Comparison of ENCODE assay signal across 34 mouse cellular contexts in genomic region chr10:61378698-61379097, GRCm38 (mm10). TPM values are rescaled to one million over a fixed set of nuclear protein-coding genes. Genes with fewer than 3 reads are reported as not detected.
DNase-seq lines count a peak whose midpoint lies in the region; ATAC-seq and TF ChIP-seq lines count a peak whose summit lies in the region.
"Had no signal": no experiment of that assay in that cellular context is flagged by ENCODE, and none has a peak within 500 bp of the region (broad histone marks: within the 10 kb centered on the region; RNA-seq: fewer than 3 reads in every experiment).

No protein-coding gene starts in this region.

- peak in 1 of 2 experiments; percentile 29 for DNase-seq in heart, adult 2 months
- no peak for DNase-seq in heart, adult 8-10 months (ENCODE audit: low spot score)
- DNase-seq in heart, postnatal 0 days (ENCODE audit: low spot score), result no peak
- no peak for DNase-seq in neural tube, embryonic 10.5 days (ENCODE audit: extremely low spot score, low spot score)
- no peak for DNase-seq in urinary bladder, adult 18-20 months (ENCODE audit: low spot score in 2 of 2)
- DNase-seq: B cell, adult 2 months; cerebellum, adult 2 months; cerebellum, postnatal 14 days; forebrain, postnatal 0 days; gastrocnemius, postnatal 10 days; kidney, adult 18-20 months; layer of hippocampus, adult 9-11 months; liver, embryonic 13.5 days; lung, adult 18-20 months; midbrain, embryonic 14.5 days; right cerebral cortex, adult 18-20 months; spleen, adult 18-20 months; thymus, postnatal 14 days had no signal

- H3K4me2 ChIP-seq in heart, postnatal 0 days (ENCODE audit: low read depth, low read length), result no peak overlapping the region
- no peak overlapping the region for H3K4me2 ChIP-seq in heart, embryonic 11.5 days
- H3K4me2 ChIP-seq in neural tube, embryonic 13.5 days, result peak overlapping the region; percentile 91; the same call in 1 of the 2 replicates
- H3K4me2 ChIP-seq: forebrain, embryonic 12.5 days; limb, embryonic 15.5 days; liver, embryonic 13.5 days had no signal

- H3K4me3 ChIP-seq in heart, adult 2 months, result no peak overlapping the region
- H3K4me3 ChIP-seq in heart, postnatal 0 days (ENCODE audit: low read depth, low read length), result no peak overlapping the region
- H3K4me3 ChIP-seq in heart, embryonic 11.5 days (ENCODE audit: low read depth, low read length), result no peak overlapping the region
- H3K4me3 ChIP-seq in neural tube, embryonic 13.5 days, result no peak overlapping the region
- H3K4me3 ChIP-seq: erythroblast, embryonic 14.5 days; forebrain, embryonic 12.5 days; limb, embryonic 10.5 days; limb, embryonic 15.5 days; liver, embryonic 13.5 days had no signal

- TF ChIP-seq POLR2A in heart, adult 2 months (IDR thresholded peaks at IDR 0.05; ENCODE audit: insufficient read depth, low read depth, low read length), result no peak

- no peak for TF ChIP-seq CTCF in heart, adult 2 months (IDR thresholded peaks at IDR 0.05)
- TF ChIP-seq CTCF in heart, postnatal 0 days (IDR thresholded peaks at IDR 0.05; ENCODE audit: low read depth), result no peak

- H3K36me3 ChIP-seq in heart, adult 2 months (ENCODE audit: control insufficient read depth, insufficient read depth, low read length), result peaks cover 6% of the 10 kb centered on the region
- H3K36me3 ChIP-seq in heart, postnatal 0 days (replicated peaks; ENCODE audit: control insufficient read depth, insufficient read depth, low read length), result no peaks in the 10 kb centered on the region; the same call in 1 of the 2 replicates
- no peaks in the 10 kb centered on the region for H3K36me3 ChIP-seq in heart, embryonic 11.5 days (ENCODE audit: control insufficient read depth, insufficient read depth, low read length)
- H3K36me3 ChIP-seq in neural tube, embryonic 13.5 days, result no peaks in the 10 kb centered on the region
- H3K36me3 ChIP-seq: forebrain, embryonic 12.5 days; limb, embryonic 10.5 days; limb, embryonic 15.5 days; liver, embryonic 13.5 days had no signal

- no peak overlapping the region for H3K9ac ChIP-seq in heart, adult 2 months (ENCODE audit: low read depth, low read length)
- H3K9ac ChIP-seq in heart, postnatal 0 days (replicated peaks; ENCODE audit: low read depth, low read length), result no peak overlapping the region
- H3K9ac ChIP-seq in heart, embryonic 11.5 days (ENCODE audit: low read depth, low read length), result no peak overlapping the region
- no peak overlapping the region for H3K9ac ChIP-seq in neural tube, embryonic 13.5 days
- H3K9ac ChIP-seq: forebrain, embryonic 12.5 days; forebrain, postnatal 0 days; limb, embryonic 15.5 days; liver, embryonic 13.5 days had no signal

- intact Hi-C loops in heart, adult 2 months (cut with DNase I), result no loop called here

- peaks cover 2% of the 10 kb centered on the region for H3K79me2 ChIP-seq in heart, adult 2 months (replicated peaks; ENCODE audit: control insufficient read depth, insufficient read depth, low read length)

- no peak for ATAC-seq in heart, postnatal 0 days (ENCODE audit: insufficient read depth, low read depth)
- ATAC-seq in heart, embryonic 11.5 days (replicated peaks; ENCODE audit: insufficient number of reproducible peaks, low FRiP score, low TSS enrichment), result no peak
- ATAC-seq in neural tube, embryonic 13.5 days (ENCODE audit: low read depth), result no peak
- ATAC-seq: activated CD4-positive, CD25-positive, alpha-beta regulatory T cell, adult 4 months; forebrain, postnatal 0 days; hindbrain, embryonic 16.5 days; lung, postnatal 0 days had no signal

- H3K27me3 ChIP-seq in heart, adult 2 months (ENCODE audit: control insufficient read depth, insufficient read depth, low read length), result no peaks in the 10 kb centered on the region
- H3K27me3 ChIP-seq in heart, postnatal 0 days (ENCODE audit: control insufficient read depth, insufficient read depth, low read length), result no peaks in the 10 kb centered on the region
- H3K27me3 ChIP-seq in heart, embryonic 11.5 days (ENCODE audit: control insufficient read depth, insufficient read depth, low read length), result no peaks in the 10 kb centered on the region
- H3K27me3 ChIP-seq in neural tube, embryonic 13.5 days, result peaks cover 9% of the 10 kb centered on the region
- H3K27me3 ChIP-seq: limb, embryonic 15.5 days had no signal

- no peaks in the 10 kb centered on the region for H3K9me3 ChIP-seq in heart, postnatal 0 days (replicated peaks; ENCODE audit: control insufficient read depth, low read length)
- no peaks in the 10 kb centered on the region for H3K9me3 ChIP-seq in heart, embryonic 11.5 days (replicated peaks; ENCODE audit: control insufficient read depth, low read length)
- 0 out of 2 replicates have a peak, but pooled peaks cover 3% of the 10 kb centered on the region for H3K9me3 ChIP-seq in neural tube, embryonic 13.5 days
- H3K9me3 ChIP-seq: forebrain, embryonic 12.5 days; limb, embryonic 10.5 days; limb, embryonic 15.5 days; liver, embryonic 13.5 days had no signal

- WGBS in heart, adult 2 months, result 43% methylated on average over 5 of the region's 5 CpGs
- WGBS in heart, postnatal 0 days, result 66% methylated on average over 5 of the region's 5 CpGs
- WGBS in heart, embryonic 11.5 days (ENCODE audit: insufficient replicate concordance), result 70% methylated on average over 5 of the region's 5 CpGs
- 86% methylated on average over 5 of the region's 5 CpGs for WGBS in neural tube, embryonic 13.5 days

- no peak for TF ChIP-seq EP300 in heart, adult 2 months (IDR thresholded peaks at IDR 0.05; ENCODE audit: insufficient read depth, low read depth, low read length)
- TF ChIP-seq EP300 in heart, postnatal 0 days (IDR thresholded peaks at IDR 0.05; ENCODE audit: low read depth), result no peak

- peaks cover 47% of the 10 kb centered on the region for H3K4me1 ChIP-seq in heart, adult 2 months (ENCODE audit: control insufficient read depth, insufficient read depth, low read length)
- peaks cover 66% of the 10 kb centered on the region for H3K4me1 ChIP-seq in heart, postnatal 0 days (ENCODE audit: control insufficient read depth, insufficient read depth)
- peaks cover 64% of the 10 kb centered on the region for H3K4me1 ChIP-seq in heart, embryonic 11.5 days (ENCODE audit: control insufficient read depth, insufficient read depth, low read length)
- H3K4me1 ChIP-seq in neural tube, embryonic 13.5 days (replicated peaks), result peaks cover 81% of the 10 kb centered on the region

- peak overlapping the region; percentile 91 for H3K27ac ChIP-seq in heart, adult 2 months
- H3K27ac ChIP-seq in heart, postnatal 0 days (ENCODE audit: low read depth), result 0 out of 2 replicates have a peak overlapping the region, but pooled peaks have one; percentile 87
- no peak overlapping the region for H3K27ac ChIP-seq in heart, embryonic 11.5 days (ENCODE audit: low read depth, low read length)
- no peak overlapping the region for H3K27ac ChIP-seq in neural tube, embryonic 13.5 days (replicated peaks)
- H3K27ac ChIP-seq: forebrain, embryonic 12.5 days; kidney, postnatal 0 days; limb, embryonic 10.5 days; limb, embryonic 15.5 days; liver, embryonic 13.5 days; macrophage had no signal

RNA-seq across cellular contexts. Expression of gene Pald1, which starts 4.6 kb away (rescaled TPM):
- total RNA-seq in heart, adult 2 months (2021), result 10 to 100 TPM; 15.3 to 17.6 TPM
- polyA plus RNA-seq in heart, adult 2 months (2012; rRNA removed), result 17.7 and 20.4 TPM in 2 replicates
- 10 to 100 TPM; 11.3 to 21.8 (median 12.9) TPM for total RNA-seq in heart, adult 8-10 months (2022)
- 27.7 and 66.8 TPM in 2 replicates for total RNA-seq in heart, postnatal 0 days (2014; rRNA removed; ENCODE audit: low replicate concordance)
- polyA plus RNA-seq in heart, postnatal 0 days (2015; fragmentation: Nextera tagmentation; extraction: Ambion mirVana), result 13.8 and 17.9 TPM in 2 replicates
- 17.5 and 22.5 TPM in 2 replicates for polyA plus RNA-seq in heart, embryonic 11.5 days (2014; fragmentation: Nextera tagmentation; extraction: Ambion mirVana)
- 30.6 and 31.5 TPM in 2 replicates for polyA plus RNA-seq in neural tube, embryonic 13.5 days (2015; fragmentation: Nextera tagmentation; extraction: Ambion mirVana)
- total RNA-seq: granulocyte monocyte progenitor cell, adult 5-6 weeks; megakaryocyte-erythroid progenitor cell, adult 5-6 weeks had no signal
- polyA plus RNA-seq: activated CD4-positive, CD25-positive, alpha-beta regulatory T cell, adult 4 months had no signal

RNA-seq across cellular contexts. Expression of gene Nodal, which starts 39.1 kb away (rescaled TPM):
- under 1 TPM in 1 of 2 experiments, not detected in 1; 0.10 TPM for total RNA-seq in heart, adult 2 months (2021)
- polyA plus RNA-seq in heart, adult 2 months (2012; rRNA removed), result 0.04 and 0.38 TPM in 2 replicates
- total RNA-seq in heart, adult 8-10 months (2022), result under 1 TPM in 1 of 4 experiments, not detected in 3; 0.11 TPM
- 0.12 TPM in 1 of 2 replicates, not detected in the other for total RNA-seq in heart, postnatal 0 days (2014; rRNA removed; ENCODE audit: low replicate concordance)
- 0.23 and 0.45 TPM in 2 replicates for polyA plus RNA-seq in heart, postnatal 0 days (2015; fragmentation: Nextera tagmentation; extraction: Ambion mirVana)
- polyA plus RNA-seq in heart, embryonic 11.5 days (2014; fragmentation: Nextera tagmentation; extraction: Ambion mirVana), result not detected in 2 replicates
- polyA plus RNA-seq in neural tube, embryonic 13.5 days (2015; fragmentation: Nextera tagmentation; extraction: Ambion mirVana), result 0.14 TPM in 1 of 2 replicates, not detected in the other
- total RNA-seq: adrenal gland, postnatal 36 days; forebrain, postnatal 0 days; granulocyte monocyte progenitor cell, adult 5-6 weeks; hematopoietic stem cell, adult 5-6 weeks; megakaryocyte-erythroid progenitor cell, adult 5-6 weeks had no signal
- polyA plus RNA-seq: activated CD4-positive, CD25-positive, alpha-beta regulatory T cell, adult 4 months; forebrain, embryonic 12.5 days; macrophage; midbrain, embryonic 14.5 days; neural tube, embryonic 11.5 days had no signal

Comparison
In these comparisons a context has a peak if more than half of its experiments do, and no peak if none do; other contexts are left out.
1. H3K27ac ChIP-seq: peak in heart, adult 2 months (single experiment) and heart, postnatal 0 days (single experiment); none in heart, embryonic 11.5 days (single experiment) and neural tube, embryonic 13.5 days (single experiment).